Mouse (Mus musculus): ENCODE results near the gene 1700037H04Rik. TPM values are rescaled to one million over a fixed set of nuclear protein-coding genes. Genes with fewer than 3 reads are reported as not detected.

1700037H04Rik gene
- polyA plus RNA-seq, 2 experiments, result 59.4 to 62.7 TPM

GRCm38 (mm10) chr2:131132111-131132888, 27.6 kb downstream of the 1700037H04Rik start:
- WGBS, result 79% methylated on average over 10 of the region's 10 CpGs
- no peak overlapping the region for H3K4me3 ChIP-seq (replicated peaks; ENCODE audit: low read length)
- H3K9ac ChIP-seq (ENCODE audit: low read depth, low read length, severe bottlenecking), result no peak overlapping the region
- H3K36me3 ChIP-seq (ENCODE audit: control insufficient read depth, insufficient read depth, low read length), result peaks cover 45% of the 10 kb centered on the region
- peaks cover 12% of the 10 kb centered on the region for H3K4me1 ChIP-seq (ENCODE audit: control insufficient read depth, insufficient read depth, low read length)
- no peaks in the 10 kb centered on the region for H3K27me3 ChIP-seq (ENCODE audit: control insufficient read depth, insufficient read depth, low read length)
- no peaks in the 10 kb centered on the region for H3K9me3 ChIP-seq (ENCODE audit: control insufficient read depth, low read length)
- TF ChIP-seq POLR2A (IDR thresholded peaks at IDR 0.05; ENCODE audit: borderline replicate concordance, extremely low read depth, insufficient read depth, insufficient read length), result no peak
- no peak for DNase-seq (ENCODE audit: low spot score)
- H3K27ac ChIP-seq (replicated peaks; ENCODE audit: low read depth, low read length), result no peak overlapping the region
- ATAC-seq (ENCODE audit: low FRiP score, low read depth), result no peak
- no peak overlapping the region for H3K4me2 ChIP-seq (replicated peaks; ENCODE audit: low read depth, low read length, severe bottlenecking)

GRCm38 (mm10) chr2:131130849-131131248, 29.0 kb downstream of the 1700037H04Rik start:
- Histone ChIP-seq H3K27ac (replicated peaks; ENCODE audit: low read depth, low read length) (no peak overlapping the region), H3K36me3 (ENCODE audit: control insufficient read depth, insufficient read depth, low read length) (peaks cover 31% of the 10 kb centered on the region), H3K4me1 (ENCODE audit: control insufficient read depth, insufficient read depth, low read length) (peaks cover 23% of the 10 kb centered on the region), H3K9me3 (ENCODE audit: control insufficient read depth, low read length) (no peaks in the 10 kb centered on the region), H3K4me3 (replicated peaks; ENCODE audit: low read length) (no peak overlapping the region), H3K9ac (ENCODE audit: low read depth, low read length, severe bottlenecking) (no peak overlapping the region), H3K27me3 (ENCODE audit: control insufficient read depth, insufficient read depth, low read length) (no peaks in the 10 kb centered on the region), H3K4me2 (replicated peaks; ENCODE audit: low read depth, low read length, severe bottlenecking) (no peak overlapping the region)
- DNase-seq (ENCODE audit: low spot score) (no peak), ATAC-seq (ENCODE audit: low FRiP score, low read depth) (no peak)
- WGBS, result 73% methylated on average over 2 of the region's 2 CpGs
- TF ChIP-seq POLR2A (IDR thresholded peaks at IDR 0.05; ENCODE audit: borderline replicate concordance, extremely low read depth, insufficient read depth, insufficient read length), result no peak

DNA sequence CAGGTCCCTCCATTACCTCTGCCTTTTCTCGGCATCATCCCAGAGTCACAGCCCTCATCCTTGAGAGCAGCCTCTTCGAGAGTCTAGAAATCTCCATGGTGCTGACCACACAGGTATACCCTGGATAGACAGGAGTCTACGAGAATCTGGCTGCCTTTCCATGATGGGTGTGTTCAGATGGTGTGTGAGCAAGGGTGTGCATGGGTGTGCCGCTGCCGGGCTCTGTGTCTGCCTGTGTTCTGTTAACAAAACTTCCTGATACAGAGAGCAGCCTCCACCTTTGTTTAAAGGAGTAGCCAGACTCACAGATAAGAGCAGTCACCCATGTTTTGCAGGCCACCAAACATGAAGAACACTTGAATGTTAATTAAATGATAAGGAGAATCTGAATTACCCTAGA, 30.0 kb downstream of the 1700037H04Rik start:
- DNase-seq (ENCODE audit: low spot score), result no peak
- H3K4me2 ChIP-seq (replicated peaks; ENCODE audit: low read depth, low read length, severe bottlenecking), result no peak overlapping the region
- no peaks in the 10 kb centered on the region for H3K27me3 ChIP-seq (ENCODE audit: control insufficient read depth, insufficient read depth, low read length)
- WGBS, result 81% methylated on average over 5 of the region's 5 CpGs
- H3K4me3 ChIP-seq (replicated peaks; ENCODE audit: low read length), result no peak overlapping the region
- no peak for ATAC-seq (ENCODE audit: low FRiP score, low read depth)
- peaks cover 21% of the 10 kb centered on the region for H3K36me3 ChIP-seq (ENCODE audit: control insufficient read depth, insufficient read depth, low read length)
- no peaks in the 10 kb centered on the region for H3K9me3 ChIP-seq (ENCODE audit: control insufficient read depth, low read length)
- no peak for TF ChIP-seq POLR2A (IDR thresholded peaks at IDR 0.05; ENCODE audit: borderline replicate concordance, extremely low read depth, insufficient read depth, insufficient read length)
- peaks cover 23% of the 10 kb centered on the region for H3K4me1 ChIP-seq (ENCODE audit: control insufficient read depth, insufficient read depth, low read length)
- H3K27ac ChIP-seq (replicated peaks; ENCODE audit: low read depth, low read length), result no peak overlapping the region
- no peak overlapping the region for H3K9ac ChIP-seq (ENCODE audit: low read depth, low read length, severe bottlenecking)

DNA sequence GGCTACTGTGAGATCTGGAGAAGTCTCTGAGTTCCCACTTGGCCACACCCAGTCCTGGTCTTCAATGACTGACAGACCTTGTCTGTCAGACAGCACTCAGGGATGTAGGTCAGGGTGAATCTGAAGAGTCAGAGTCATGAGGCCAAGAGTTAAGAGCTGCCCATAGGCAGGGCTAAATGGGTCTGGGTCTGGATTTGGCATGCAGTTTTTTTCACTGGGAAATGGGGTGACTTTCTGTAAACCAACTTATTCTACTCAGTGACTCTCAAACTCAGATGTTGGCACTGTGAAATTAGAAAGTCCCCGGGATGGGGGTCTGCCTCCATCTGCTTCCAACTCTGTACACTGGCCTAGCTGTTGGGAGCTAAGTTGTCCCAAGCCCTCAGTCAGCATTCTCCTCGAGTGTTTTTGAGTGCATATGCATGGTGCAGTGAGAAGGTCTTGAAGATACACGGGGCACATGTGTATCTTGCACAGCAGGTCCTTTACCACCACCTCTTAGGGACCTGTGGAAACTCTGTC, 31.2 kb downstream of the 1700037H04Rik start:
- DNase-seq (ENCODE audit: low spot score) (no peak), ATAC-seq (ENCODE audit: low FRiP score, low read depth) (no peak)
- Histone ChIP-seq H3K4me3 (replicated peaks; ENCODE audit: low read length) (peak overlapping the region; percentile 77), H3K27me3 (ENCODE audit: control insufficient read depth, insufficient read depth, low read length) (no peaks in the 10 kb centered on the region), H3K36me3 (ENCODE audit: control insufficient read depth, insufficient read depth, low read length) (peaks cover 11% of the 10 kb centered on the region), H3K27ac (replicated peaks; ENCODE audit: low read depth, low read length) (no peak overlapping the region), H3K4me1 (ENCODE audit: control insufficient read depth, insufficient read depth, low read length) (peaks cover 23% of the 10 kb centered on the region), H3K9me3 (ENCODE audit: control insufficient read depth, low read length) (no peaks in the 10 kb centered on the region), H3K4me2 (replicated peaks; ENCODE audit: low read depth, low read length, severe bottlenecking) (peak overlapping the region; percentile 77), H3K9ac (ENCODE audit: low read depth, low read length, severe bottlenecking) (no peak overlapping the region)
- 75% methylated on average over 3 of the region's 3 CpGs for WGBS
- no peak for TF ChIP-seq POLR2A (IDR thresholded peaks at IDR 0.05; ENCODE audit: borderline replicate concordance, extremely low read depth, insufficient read depth, insufficient read length)

DNA sequence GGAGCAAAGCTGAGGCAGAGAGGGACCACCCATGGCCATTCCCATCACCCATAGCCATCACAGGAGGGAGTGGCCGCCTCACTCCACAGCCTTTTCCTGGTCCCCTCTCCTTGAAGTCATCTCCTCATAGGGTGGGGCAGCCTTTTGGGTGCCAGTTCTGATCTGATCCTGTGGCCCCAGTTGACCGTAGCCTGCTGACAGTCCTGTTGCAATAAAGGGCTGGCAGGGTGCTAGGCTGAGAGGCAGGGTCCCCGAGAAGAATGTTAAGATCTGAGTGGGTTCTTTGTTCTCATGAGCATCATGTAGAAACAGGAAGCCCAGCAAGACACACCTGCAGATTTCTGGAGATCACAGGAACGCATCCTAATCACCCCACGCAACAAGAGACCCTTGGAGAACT, 31.7 kb downstream of the 1700037H04Rik start:
- Histone ChIP-seq H3K4me2 (replicated peaks; ENCODE audit: low read depth, low read length, severe bottlenecking) (peak overlapping the region; percentile 77), H3K36me3 (ENCODE audit: control insufficient read depth, insufficient read depth, low read length) (peaks cover 11% of the 10 kb centered on the region), H3K9me3 (ENCODE audit: control insufficient read depth, low read length) (no peaks in the 10 kb centered on the region), H3K4me3 (replicated peaks; ENCODE audit: low read length) (peak overlapping the region; percentile 77), H3K27me3 (ENCODE audit: control insufficient read depth, insufficient read depth, low read length) (no peaks in the 10 kb centered on the region), H3K27ac (replicated peaks; ENCODE audit: low read depth, low read length) (no peak overlapping the region), H3K9ac (ENCODE audit: low read depth, low read length, severe bottlenecking) (peak overlapping the region; percentile 94), H3K4me1 (ENCODE audit: control insufficient read depth, insufficient read depth, low read length) (peaks cover 23% of the 10 kb centered on the region)
- TF ChIP-seq POLR2A (IDR thresholded peaks at IDR 0.05; ENCODE audit: borderline replicate concordance, extremely low read depth, insufficient read depth, insufficient read length), result no peak
- 70% methylated on average over 5 of the region's 5 CpGs for WGBS
- no peak for ATAC-seq (ENCODE audit: low FRiP score, low read depth)
- no peak for DNase-seq (ENCODE audit: low spot score)
